Mouse (Mus musculus) cortical plate, adult 2 months (tissue): ENCODE measurements around the gene Acvr1b.

ENCODE experiments used
- CTCF ChIP-seq: fragments of 200-500 bp; IDR thresholded peaks from 2 replicates; pipeline ENCODE4 v1.5.1; 2011; ENCODE audit warnings: mild to moderate bottlenecking, control low read depth, low read length; ENCODE audit not compliant: insufficient read depth; ENCODE audit errors: extremely low read depth
- POLR2A ChIP-seq: fragments of 200-500 bp; IDR thresholded peaks from 2 replicates; pipeline ENCODE4 v1.6.1; 2011; ENCODE audit warnings: mild to moderate bottlenecking, low read length, control low read depth; ENCODE audit not compliant: insufficient read depth; ENCODE audit errors: extremely low read depth

GRCm38 (mm10) chr15:101184300-101184699, 10.4 kb downstream of the Acvr1b start:
- TF ChIP-seq CTCF, result no peak
- no peak for TF ChIP-seq POLR2A
